Mouse (Mus musculus) ES-E14 (cell line): ENCODE measurements around the gene Bglap3. TPM values are rescaled to one million over a fixed set of nuclear protein-coding genes. Genes with fewer than 3 reads are reported as not detected.

Source experiments
- DNase-seq: peaks from one replicate; pipeline ENCODE4 v3.0.0-alpha.2; 2013; ENCODE audit warnings: low read depth, low spot score
- H3K27ac ChIP-seq: 2 replicates; pipeline ENCODE4 v1.5.1; 2012; ENCODE audit warnings: low read depth, mild to moderate bottlenecking, low read length, moderate library complexity, mixed read lengths; ENCODE audit not compliant: poor library complexity, insufficient read depth, severe bottlenecking
- H3K36me3 ChIP-seq: 2 replicates; pipeline ENCODE4 v1.6.1; 2012; ENCODE audit warnings: mild to moderate bottlenecking, low read length, moderate library complexity, mixed read lengths; ENCODE audit not compliant: control insufficient read depth, poor library complexity, insufficient read depth, severe bottlenecking
- H3K4me1 ChIP-seq, 2 experiments: fragments of 150-350 bp in 1 of 2; sonication (generic) in 1 of 2; 2 replicates each; pipeline ENCODE4 v1.6.1; 2012; ENCODE audit warnings: low read length in 2 of 2, mild to moderate bottlenecking in 1 of 2, mixed read lengths in 1 of 2; ENCODE audit not compliant: control insufficient read depth in 2 of 2, insufficient read depth in 2 of 2, poor library complexity in 1 of 2
- H3K4me3 ChIP-seq, 2 experiments: fragments of 150-350 bp in 1 of 2; sonication (generic) in 1 of 2; 2 replicates each; pipeline ENCODE4 v1.5.1; 2012; ENCODE audit warnings: low read length in 2 of 2, low read depth in 1 of 2, mild to moderate bottlenecking in 1 of 2, mixed read lengths in 1 of 2; ENCODE audit not compliant: insufficient read depth in 1 of 2, poor library complexity in 1 of 2, severe bottlenecking in 1 of 2
- H3K9ac ChIP-seq: 2 replicates; pipeline ENCODE4 v1.6.1; 2012; ENCODE audit warnings: low read depth, mild to moderate bottlenecking, low read length, mixed read lengths; ENCODE audit not compliant: poor library complexity, insufficient read depth, severe bottlenecking
- H3K9me3 ChIP-seq: fragments of 150-350 bp; sonication (generic); 2 replicates; pipeline ENCODE4 v1.6.1; 2012; ENCODE audit warnings: low read depth, mild to moderate bottlenecking, low read length; ENCODE audit not compliant: control insufficient read depth, insufficient read depth
- CHD2 ChIP-seq: IDR thresholded peaks from 2 replicates; pipeline ENCODE4 v1.6.1; 2014; ENCODE audit warnings: mild to moderate bottlenecking, low read depth, low read length, inconsistent platforms
- HCFC1 ChIP-seq: IDR thresholded peaks from 2 replicates; pipeline ENCODE4 v1.6.1; 2012; ENCODE audit warnings: low read length, inconsistent platforms, borderline replicate concordance; ENCODE audit not compliant: insufficient read depth
- MAFK ChIP-seq: IDR thresholded peaks from 2 replicates; pipeline ENCODE4 v1.6.1; 2014; ENCODE audit warnings: mild to moderate bottlenecking, low read depth, low read length, inconsistent platforms; ENCODE audit not compliant: insufficient read depth
- ZC3H11A ChIP-seq: IDR thresholded peaks from 2 replicates; pipeline ENCODE4 v1.6.1; 2012; ENCODE audit warnings: low read depth, mild to moderate bottlenecking, inconsistent platforms, low read length, borderline replicate concordance
- ZNF384 ChIP-seq: IDR thresholded peaks from 2 replicates; pipeline ENCODE4 v1.6.1; 2012; ENCODE audit warnings: low read depth, low read length, inconsistent platforms
- in situ Hi-C, 2 experiments: fragments of 600-800 bp; cut with MboI; formaldehyde crosslinking; loops; one replicate each; pipeline ENCODE4 v1.15.1; 2025; ENCODE audit warnings: low sequenced_read_pairs in 2 of 2, inconsistent platforms in 1 of 2; ENCODE audit not compliant: unreplicated experiment in 2 of 2
- total RNA-seq: library from RNA; depleted of rRNA; stranded (reverse); fragments of 300-350 nt; gene quantifications from 2 replicates; pipeline ENCODE4 v1.2.3, GENCODE M21; 2012

The Bglap3 gene
- total RNA-seq, 1 experiment = 2.6 TPM

DNA sequence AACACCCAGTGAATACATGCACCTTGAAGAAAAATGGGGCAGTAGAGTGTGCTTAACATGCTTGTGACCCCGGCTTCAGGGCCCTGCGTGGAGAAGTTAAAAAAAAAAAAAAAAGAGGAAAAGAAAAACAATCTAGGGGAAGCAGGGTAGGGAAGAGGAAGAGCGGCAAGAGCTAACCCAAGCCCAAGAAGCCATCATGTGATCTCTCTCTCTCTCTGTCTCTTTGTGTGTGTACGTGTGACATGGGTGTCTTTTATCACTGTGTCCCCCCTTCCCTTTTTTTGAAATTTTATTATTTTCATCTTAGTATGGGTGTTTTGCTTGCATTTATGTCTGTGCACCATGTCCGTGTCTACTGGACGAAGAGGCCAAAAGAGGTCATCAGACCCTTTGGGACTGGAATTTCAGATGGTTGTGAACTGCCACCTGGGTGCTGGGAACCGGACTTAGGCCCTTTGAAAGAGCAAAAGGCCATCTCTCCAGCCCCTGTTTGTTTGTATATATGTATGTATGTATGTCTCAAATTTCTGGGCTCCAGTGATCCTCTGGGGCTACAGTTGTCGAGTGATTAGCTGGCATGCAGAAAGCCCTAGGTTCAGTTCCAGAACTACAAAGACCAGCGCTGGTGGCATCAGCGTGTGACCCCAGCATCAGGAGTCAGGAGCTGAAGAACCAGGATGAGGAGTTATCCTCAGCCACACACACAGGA lies 31.1 kb upstream of the Bglap3 start:
- no peak for TF ChIP-seq CHD2
- no peak for TF ChIP-seq ZNF384
- no peak for TF ChIP-seq MAFK
- TF ChIP-seq ZC3H11A = no peak
- no peak for TF ChIP-seq HCFC1
- no peak overlapping the region for H3K27ac ChIP-seq
- H3K9me3 ChIP-seq = no peaks in the 10 kb centered on the region
- no peak for DNase-seq
- H3K4me1 ChIP-seq = peaks cover 2 to 4% of the 10 kb centered on the region in 2 experiments; a peak in 2 of 4 replicates
- no peak overlapping the region for H3K4me3 ChIP-seq
- no peak overlapping the region for H3K9ac ChIP-seq
- peaks cover 18% of the 10 kb centered on the region; the same call in 1 of the 2 replicates for H3K36me3 ChIP-seq
- in situ Hi-C loops = loop anchor here in 1 of 2 experiments (10.0 kb wide), 1 partner anchor 71 kb away; no protein-coding TSS in a partner anchor

DNA sequence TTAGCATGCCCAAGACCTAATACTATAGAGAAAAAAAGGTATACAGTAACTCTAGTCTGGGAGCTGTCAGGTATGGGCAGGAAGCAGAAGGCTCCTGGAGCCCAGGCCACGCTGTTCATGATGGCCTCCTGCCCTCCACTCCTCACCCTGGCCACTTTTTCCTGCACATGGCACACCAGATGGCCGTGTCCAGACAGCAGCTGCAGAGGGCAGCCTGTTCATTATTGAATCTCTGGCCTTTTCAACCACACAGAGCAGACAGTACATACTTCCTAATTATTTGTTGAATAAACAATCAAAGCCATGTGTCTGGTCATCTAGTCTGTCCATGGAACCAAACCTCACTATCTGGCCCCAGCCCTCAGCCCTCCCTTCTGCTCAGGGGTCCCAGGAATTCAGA lies 26.1 kb upstream of the Bglap3 start:
- peaks cover 31% of the 10 kb centered on the region; the same call in 1 of the 2 replicates for H3K36me3 ChIP-seq
- TF ChIP-seq ZNF384 (no peak), ZC3H11A (no peak), CHD2 (no peak), MAFK (no peak), HCFC1 (no peak)

DNA sequence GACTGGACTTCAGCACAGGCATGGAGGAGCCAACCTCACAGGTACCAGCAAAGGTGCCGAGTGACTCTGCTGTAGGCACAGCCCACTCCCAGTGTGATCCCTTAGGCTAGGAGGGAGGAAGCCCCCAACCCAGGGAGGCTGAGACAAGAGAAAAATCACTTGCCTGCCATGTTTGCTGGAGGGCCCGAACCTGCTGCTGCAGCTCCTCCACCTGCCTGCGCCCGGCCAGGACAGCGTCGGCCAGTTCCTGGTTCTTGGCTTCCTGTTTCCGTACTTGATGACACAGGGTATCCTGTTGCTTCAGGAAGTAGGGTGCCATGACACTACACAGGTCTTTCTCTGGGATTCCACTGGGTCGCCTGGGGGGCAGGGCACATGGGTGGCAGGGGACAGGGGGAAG lies 23.2 kb upstream of the Bglap3 start:
- Histone ChIP-seq H3K9me3 (no peaks in the 10 kb centered on the region), H3K4me1 (peaks cover 0 to 2% of the 10 kb centered on the region in 2 experiments; a peak in 1 of 4 replicates), H3K27ac (no peak overlapping the region), H3K4me3 (no peak overlapping the region), H3K36me3 (peaks cover 25% of the 10 kb centered on the region; the same call in 1 of the 2 replicates), H3K9ac (no peak overlapping the region)
- no peak for DNase-seq
- TF ChIP-seq ZC3H11A (no peak), ZNF384 (no peak)
- in situ Hi-C loops = no loop called here

More for the DNA sequence above, 26.1 kb upstream of the Bglap3 start:
- H3K4me3 ChIP-seq = no peak overlapping the region
- DNase-seq = no peak
- H3K9me3 ChIP-seq = no peaks in the 10 kb centered on the region
- no peak overlapping the region for H3K9ac ChIP-seq
- in situ Hi-C loops = no loop called here
- H3K27ac ChIP-seq = no peak overlapping the region
- H3K4me1 ChIP-seq = peaks cover 0 to 4% of the 10 kb centered on the region in 2 experiments; a peak in 1 of 4 replicates

DNA sequence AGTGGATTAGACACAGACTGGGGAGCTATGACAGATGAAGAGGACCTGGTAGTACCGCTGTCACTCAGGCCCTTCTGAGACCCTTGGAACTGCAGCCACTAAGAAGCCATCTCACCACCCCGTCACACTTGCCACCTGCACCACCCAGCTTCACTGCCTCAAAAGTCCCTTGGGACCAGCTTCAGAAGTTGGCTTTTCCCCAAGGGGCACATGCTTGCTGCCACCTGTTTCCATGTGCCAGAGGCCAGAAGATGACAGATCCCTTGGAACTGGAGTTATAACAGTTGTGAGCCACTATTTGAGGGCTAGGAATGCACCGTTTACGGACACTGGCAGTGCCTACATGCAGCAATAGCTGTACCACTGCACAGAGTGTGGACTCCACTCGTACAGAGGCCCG lies 22.7 kb upstream of the Bglap3 start:
- Histone ChIP-seq H3K27ac (no peak overlapping the region), H3K36me3 (peaks cover 25% of the 10 kb centered on the region; the same call in 1 of the 2 replicates), H3K9me3 (no peaks in the 10 kb centered on the region), H3K9ac (no peak overlapping the region), H3K4me3 (no peak overlapping the region), H3K4me1 (peaks cover 0 to 2% of the 10 kb centered on the region in 2 experiments; a peak in 1 of 4 replicates)
- in situ Hi-C loops = no loop called here
- TF ChIP-seq MAFK = no peak
- TF ChIP-seq CHD2 = no peak
- TF ChIP-seq ZNF384 = no peak
- no peak for TF ChIP-seq HCFC1
- TF ChIP-seq ZC3H11A = no peak
- DNase-seq = no peak
